Mouse (Mus musculus): Measurements from ENCODE around the gene Mlph. TPM values are rescaled to one million over a fixed set of nuclear protein-coding genes. Genes with fewer than 3 reads are reported as not detected.
A peak's percentile ranks its signal among the peaks of the same experiment; 100 is the strongest.

Gene Mlph
- polyA plus RNA-seq, 1 experiment: 0.24 TPM

DNA sequence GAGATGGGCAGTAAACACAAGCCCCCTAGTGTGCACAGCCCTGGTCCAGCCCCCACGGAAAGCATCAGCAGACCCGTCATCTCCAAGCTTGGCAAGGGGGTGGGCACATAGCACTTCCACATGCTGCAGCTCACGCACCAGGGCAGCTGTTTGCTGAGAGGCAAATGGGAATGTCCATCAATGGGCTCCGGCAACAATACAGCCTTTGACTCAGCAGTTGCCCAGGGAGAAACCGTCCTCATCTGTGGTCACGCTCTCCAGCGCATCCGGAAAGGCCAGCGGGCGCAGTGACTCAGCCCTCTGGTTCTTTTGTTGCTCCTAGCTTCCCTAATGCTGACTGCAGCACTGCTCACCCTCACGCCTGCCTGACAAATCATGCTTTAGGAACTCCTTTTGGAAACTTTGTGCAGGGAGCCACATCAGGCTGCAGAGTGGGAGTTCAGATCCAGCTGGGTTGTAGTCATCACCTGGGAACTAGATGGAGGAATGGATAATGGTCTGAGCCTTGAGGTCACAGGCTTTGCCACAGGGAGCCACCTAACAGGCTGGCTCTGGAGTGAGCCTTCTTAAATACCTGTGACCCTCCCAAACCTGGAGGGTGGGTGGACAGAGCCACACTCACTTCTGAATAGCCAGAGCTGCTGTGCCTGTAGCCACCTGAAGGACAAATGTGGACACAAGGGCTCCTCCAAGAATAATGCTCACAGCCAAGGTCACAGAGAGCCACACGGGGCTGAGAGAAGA is 60.2 kb downstream of the Mlph start:
- peaks cover 27% of the 10 kb centered on the region for H3K4me1 ChIP-seq (ENCODE audit: control insufficient read depth, insufficient read depth, low read length)
- TF ChIP-seq CTCF (IDR thresholded peaks at IDR 0.05; ENCODE audit: low read depth, low read length) (no peak), POLR2A (IDR thresholded peaks at IDR 0.05; ENCODE audit: borderline replicate concordance, low read depth, low read length) (no peak)
- H3K27ac ChIP-seq (ENCODE audit: insufficient read depth, low read depth, low read length): peak overlapping the region; percentile 70
- no peak overlapping the region for H3K4me3 ChIP-seq (ENCODE audit: insufficient read depth, low read length)

GRCm38 (mm10) chr1:90975960-90976359 is 61.1 kb downstream of the Mlph start:
- no peak for TF ChIP-seq POLR2A (IDR thresholded peaks at IDR 0.05; ENCODE audit: borderline replicate concordance, low read depth, low read length)
- TF ChIP-seq CTCF (IDR thresholded peaks at IDR 0.05; ENCODE audit: low read depth, low read length): no peak
- Histone ChIP-seq H3K4me1 (ENCODE audit: control insufficient read depth, insufficient read depth, low read length) (peaks cover 27% of the 10 kb centered on the region), H3K27ac (ENCODE audit: insufficient read depth, low read depth, low read length) (no peak overlapping the region), H3K4me3 (ENCODE audit: insufficient read depth, low read length) (no peak overlapping the region)

DNA sequence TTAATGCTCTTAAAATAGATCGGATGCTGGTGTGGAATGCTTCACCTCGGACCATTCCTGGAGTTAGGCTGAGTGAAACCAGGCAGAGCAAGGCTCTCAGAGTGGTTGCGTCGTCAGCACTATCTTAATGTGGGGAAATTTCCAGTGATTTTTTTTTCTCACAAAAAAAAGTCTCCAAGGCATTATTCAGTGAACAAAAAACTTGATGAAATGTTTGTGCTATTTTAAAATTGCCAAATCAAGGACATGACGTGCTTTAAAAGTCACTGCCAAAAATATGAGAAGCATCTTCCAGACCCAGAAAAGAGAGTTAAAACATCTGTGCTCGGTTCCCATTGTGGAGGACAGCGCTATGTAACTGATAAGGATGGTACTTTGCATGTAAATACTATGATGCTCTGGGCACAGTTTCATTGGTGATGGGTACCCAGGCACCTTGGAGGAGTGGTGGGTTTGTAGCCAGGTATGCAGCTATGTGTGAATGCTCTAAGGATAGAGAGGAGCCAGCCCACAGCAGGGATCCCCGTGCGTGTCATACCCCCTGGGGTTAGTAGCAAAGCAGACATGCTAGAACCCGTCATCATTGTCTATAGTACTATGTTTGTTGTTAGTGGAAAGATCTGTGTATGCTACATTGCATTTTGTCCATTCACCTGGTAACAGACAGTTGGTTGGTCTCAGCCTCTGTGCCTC is 65.9 kb downstream of the Mlph start:
- H3K4me1 ChIP-seq (ENCODE audit: control insufficient read depth, insufficient read depth, low read length): peaks cover 5% of the 10 kb centered on the region
- TF ChIP-seq CTCF (IDR thresholded peaks at IDR 0.05; ENCODE audit: low read depth, low read length) (no peak), POLR2A (IDR thresholded peaks at IDR 0.05; ENCODE audit: borderline replicate concordance, low read depth, low read length) (no peak)
- no peak overlapping the region for H3K27ac ChIP-seq (ENCODE audit: insufficient read depth, low read depth, low read length)
- H3K4me3 ChIP-seq (ENCODE audit: insufficient read depth, low read length): no peak overlapping the region

DNA sequence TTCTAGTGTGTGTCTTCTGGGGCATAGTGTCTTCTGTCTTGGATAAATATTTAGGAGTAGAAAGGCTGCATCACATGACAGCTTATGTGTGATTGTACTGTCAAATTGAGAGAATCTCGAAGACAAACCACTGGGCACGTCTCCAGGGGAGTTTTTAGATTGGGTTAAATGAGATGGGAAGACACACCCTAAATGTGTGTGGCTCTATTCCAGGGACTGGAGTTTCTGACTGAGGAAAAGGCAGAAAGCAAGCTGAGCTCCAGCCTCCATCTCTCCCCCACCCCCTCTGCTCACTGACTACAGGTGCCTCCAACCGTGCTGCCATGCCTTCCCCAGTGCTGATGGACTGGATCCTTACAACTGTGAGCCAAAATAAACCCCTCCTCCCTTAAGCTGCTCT is 66.5 kb downstream of the Mlph start:
- H3K4me3 ChIP-seq (ENCODE audit: insufficient read depth, low read length): no peak overlapping the region
- no peak overlapping the region for H3K27ac ChIP-seq (ENCODE audit: insufficient read depth, low read depth, low read length)
- H3K4me1 ChIP-seq (ENCODE audit: control insufficient read depth, insufficient read depth, low read length): no peaks in the 10 kb centered on the region
- no peak for TF ChIP-seq CTCF (IDR thresholded peaks at IDR 0.05; ENCODE audit: low read depth, low read length)
- TF ChIP-seq POLR2A (IDR thresholded peaks at IDR 0.05; ENCODE audit: borderline replicate concordance, low read depth, low read length): no peak

GRCm38 (mm10) chr1:90995916-90996315 is 81.0 kb downstream of the Mlph start:
- no peak for TF ChIP-seq POLR2A (IDR thresholded peaks at IDR 0.05; ENCODE audit: borderline replicate concordance, low read depth, low read length)
- no peak for TF ChIP-seq CTCF (IDR thresholded peaks at IDR 0.05; ENCODE audit: low read depth, low read length)
- H3K27ac ChIP-seq (ENCODE audit: insufficient read depth, low read depth, low read length): no peak overlapping the region
- peaks cover 12% of the 10 kb centered on the region for H3K4me1 ChIP-seq (ENCODE audit: control insufficient read depth, insufficient read depth, low read length)
- no peak overlapping the region for H3K4me3 ChIP-seq (ENCODE audit: insufficient read depth, low read length)

- H3K27ac ChIP-seq (ENCODE audit: insufficient read depth, low read depth, low read length): no peak overlapping the region
- H3K4me3 ChIP-seq (ENCODE audit: insufficient read depth, low read length): no peak overlapping the region
- H3K4me1 ChIP-seq (ENCODE audit: control insufficient read depth, insufficient read depth, low read length): peaks cover 12% of the 10 kb centered on the region
- TF ChIP-seq CTCF (IDR thresholded peaks at IDR 0.05; ENCODE audit: low read depth, low read length) (no peak), POLR2A (IDR thresholded peaks at IDR 0.05; ENCODE audit: borderline replicate concordance, low read depth, low read length) (no peak)
Observed at GRCm38 (mm10) chr1:90997136-90997535, 82.3 kb downstream of the Mlph start.

DNA sequence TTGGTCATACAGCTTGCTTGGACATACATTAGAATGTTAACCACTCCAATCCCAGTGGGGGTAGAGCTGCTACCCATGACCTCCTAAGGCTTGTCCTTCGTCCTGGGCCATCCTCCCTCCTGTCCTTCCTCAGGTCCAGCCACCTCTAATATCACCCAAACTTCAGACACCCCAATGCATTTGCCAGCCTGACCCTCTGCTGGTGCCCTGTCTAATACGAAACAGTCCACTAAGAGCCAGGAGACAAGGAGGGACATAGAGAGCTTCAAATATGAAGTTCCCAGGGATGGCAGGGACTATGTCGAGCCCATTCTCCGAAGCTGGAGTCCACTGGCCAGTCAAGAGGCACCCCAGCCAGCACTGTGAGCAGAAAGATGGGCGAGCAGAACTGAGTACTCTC is 82.8 kb downstream of the Mlph start:
- no peak overlapping the region for H3K27ac ChIP-seq (ENCODE audit: insufficient read depth, low read depth, low read length)
- H3K4me1 ChIP-seq (ENCODE audit: control insufficient read depth, insufficient read depth, low read length): peaks cover 12% of the 10 kb centered on the region
- TF ChIP-seq POLR2A (IDR thresholded peaks at IDR 0.05; ENCODE audit: borderline replicate concordance, low read depth, low read length): no peak
- no peak for TF ChIP-seq CTCF (IDR thresholded peaks at IDR 0.05; ENCODE audit: low read depth, low read length)
- 0 out of 2 replicates have a peak overlapping the region, but pooled peaks have one; percentile 97 for H3K4me3 ChIP-seq (ENCODE audit: insufficient read depth, low read length)

- peak within 1 kb of the TSS; percentile 22; the same call in 1 of the 2 replicates for H3K27ac ChIP-seq (ENCODE audit: insufficient read depth, low read depth, low read length)
Observed at GRCm38 (mm10) chr1:90998268-90998890, 83.5 kb downstream of the Mlph start, which contains the start of gene Lrrfip1. TSS of gene Lrrfip1 (plus strand) at chr1:90998737.

DNA sequence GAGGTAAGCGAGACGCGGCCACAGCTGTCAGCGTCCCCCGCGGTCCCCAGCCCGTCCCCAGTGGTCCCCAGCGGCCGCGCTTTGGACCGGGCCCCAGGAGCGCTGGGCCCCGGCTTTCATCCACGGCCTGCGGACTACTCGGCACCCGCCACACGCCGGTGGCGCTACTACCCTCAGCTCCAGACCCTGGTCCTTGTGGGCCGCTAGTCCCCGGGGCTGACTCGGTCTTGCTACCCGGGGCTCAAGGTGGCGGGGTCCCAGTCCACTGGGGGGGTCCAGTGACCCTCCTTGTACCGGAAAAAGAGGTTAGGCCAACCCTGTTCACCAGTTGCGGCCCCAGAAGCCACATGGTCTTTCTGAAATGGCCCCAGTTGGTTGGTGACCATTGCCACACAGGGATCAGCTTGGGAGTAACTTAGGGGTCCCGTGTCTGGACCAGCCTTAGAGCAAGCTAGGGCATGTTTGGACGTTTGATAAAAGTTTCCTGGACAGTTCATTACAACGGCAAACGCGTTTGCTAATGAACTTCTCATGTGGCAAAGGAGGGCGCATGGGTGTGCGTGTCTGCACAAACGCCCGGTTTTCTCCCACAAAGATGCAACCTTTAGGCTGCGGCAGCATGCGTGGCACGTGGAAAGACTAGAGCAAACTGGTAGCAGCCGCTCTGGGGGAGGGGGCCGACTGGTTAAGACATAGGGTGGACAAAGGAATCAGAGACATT is 84.2 kb downstream of the Mlph start:
- Histone ChIP-seq H3K4me1 (ENCODE audit: control insufficient read depth, insufficient read depth, low read length) (peaks cover 12% of the 10 kb centered on the region), H3K27ac (ENCODE audit: insufficient read depth, low read depth, low read length) (0 out of 2 replicates have a peak overlapping the region, but pooled peaks have one; percentile 4), H3K4me3 (ENCODE audit: insufficient read depth, low read length) (peak overlapping the region; percentile 97)
- no peak for TF ChIP-seq CTCF (IDR thresholded peaks at IDR 0.05; ENCODE audit: low read depth, low read length)

More at GRCm38 (mm10) chr1:90998268-90998890, 83.5 kb downstream of the Mlph start, which contains the start of gene Lrrfip1:
- Histone ChIP-seq H3K4me1 (ENCODE audit: control insufficient read depth, insufficient read depth, low read length) (peaks cover 12% of the 10 kb centered on the region), H3K4me3 (ENCODE audit: insufficient read depth, low read length) (peak within 1 kb of the TSS; percentile 97)
- TF ChIP-seq POLR2A (IDR thresholded peaks at IDR 0.05; ENCODE audit: borderline replicate concordance, low read depth, low read length) (no peak), CTCF (IDR thresholded peaks at IDR 0.05; ENCODE audit: low read depth, low read length) (no peak)

Data from bone marrow macrophage, adult 2 months (primary cell).